Mouse (Mus musculus): ENCODE measurements around the gene Map2k6.

Map2k6 gene

DNA sequence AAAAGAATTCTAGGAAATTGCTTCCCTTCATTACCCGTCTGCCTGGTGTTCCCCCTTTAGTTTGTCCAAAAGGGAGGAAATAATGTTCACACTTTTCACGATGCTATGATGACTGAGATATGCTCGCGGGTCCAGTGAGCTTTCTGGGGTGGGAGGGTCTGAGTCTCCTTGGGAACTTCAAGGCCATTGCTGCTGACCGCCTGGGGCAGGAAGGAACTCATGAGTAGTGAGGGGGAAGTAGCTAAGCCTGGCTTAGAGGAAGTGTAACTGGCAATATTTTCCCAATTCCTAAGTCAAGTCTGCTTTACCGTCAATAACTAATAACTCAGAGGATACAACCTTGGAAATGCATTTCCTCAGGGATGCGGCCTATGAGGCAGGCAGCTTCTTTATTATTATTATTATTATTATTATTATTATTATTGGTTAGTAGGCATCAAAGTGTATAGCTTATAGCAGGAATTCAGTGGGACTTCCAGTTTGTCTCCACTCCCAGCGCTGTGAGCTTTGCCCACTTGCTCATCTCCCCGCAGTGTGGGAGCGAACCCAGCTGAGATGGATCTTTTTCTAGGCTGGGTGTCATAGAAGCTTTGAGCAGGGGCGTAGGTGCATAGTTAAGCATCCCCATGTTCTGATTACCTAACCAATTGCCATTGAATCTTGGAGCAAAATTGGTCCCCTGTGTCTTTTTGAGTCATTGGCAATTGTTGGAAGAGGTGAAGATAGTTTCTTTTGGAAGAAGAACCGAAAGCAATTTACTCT, 163.6 kb downstream of the Map2k6 start:
- DNase-seq (ENCODE audit: low spot score in 2 of 2) = no peak

DNA sequence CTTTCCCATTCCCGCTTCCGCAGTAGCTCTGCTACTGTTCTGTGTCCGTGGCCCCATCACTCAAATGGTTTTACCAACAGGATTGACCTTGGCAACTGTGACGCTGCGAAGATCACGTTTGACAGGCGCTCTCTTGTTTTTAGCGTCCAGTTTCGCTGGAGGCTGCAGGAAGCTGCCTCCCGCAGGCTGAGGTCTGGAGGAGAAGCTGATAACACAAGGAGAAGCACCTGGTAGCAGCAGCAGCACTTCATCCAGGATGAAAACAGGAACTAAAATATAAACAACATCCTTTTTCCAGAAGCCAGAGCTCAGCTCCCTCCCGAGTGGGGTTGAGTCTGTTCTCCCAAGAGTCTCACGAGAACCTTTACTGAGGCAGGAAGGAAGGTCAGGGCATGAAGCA, 164.3 kb downstream of the Map2k6 start:
- no peak for DNase-seq (ENCODE audit: low spot score in 2 of 2)

DNA sequence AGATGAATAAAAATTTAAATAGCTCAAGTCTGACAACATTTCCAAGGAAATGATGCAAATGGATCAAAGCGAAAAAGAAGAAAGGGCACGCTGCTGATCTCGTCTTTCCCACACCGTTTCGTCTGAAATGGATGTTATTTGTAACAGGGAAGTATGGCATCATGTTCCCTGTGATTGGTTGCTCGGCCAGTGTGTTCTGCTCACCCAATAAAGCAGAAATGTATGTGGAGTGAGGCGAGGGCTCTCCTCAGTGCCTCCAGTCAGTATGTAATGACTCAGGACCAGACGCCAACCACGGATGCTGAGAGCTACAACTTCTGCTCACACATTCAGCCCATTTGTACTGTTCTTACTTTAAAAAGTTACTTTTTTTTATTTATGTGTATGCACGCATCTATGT, 164.9 kb downstream of the Map2k6 start:
- DNase-seq (ENCODE audit: low spot score in 2 of 2) = no peak

DNA sequence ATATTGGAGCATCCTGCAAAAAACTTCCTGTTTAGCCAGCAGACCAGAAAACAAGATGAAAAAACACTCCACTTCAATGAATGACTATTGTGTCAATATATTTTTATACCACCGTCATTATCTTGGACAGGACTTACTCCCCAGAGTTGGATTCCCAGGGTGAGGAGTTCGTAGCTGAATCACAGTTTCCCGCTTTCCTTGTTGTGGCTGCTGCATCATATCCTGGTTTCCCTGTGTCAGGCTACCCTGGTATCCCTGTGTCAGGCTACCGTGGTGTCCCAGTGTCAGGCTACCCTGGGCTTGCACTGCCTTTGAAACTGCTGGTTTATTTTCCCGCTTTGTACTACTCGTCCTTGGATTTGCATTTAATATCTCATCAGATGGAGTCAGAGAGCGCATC, 167.4 kb downstream of the Map2k6 start:
- DNase-seq (ENCODE audit: low spot score in 2 of 2) = no peak

DNA sequence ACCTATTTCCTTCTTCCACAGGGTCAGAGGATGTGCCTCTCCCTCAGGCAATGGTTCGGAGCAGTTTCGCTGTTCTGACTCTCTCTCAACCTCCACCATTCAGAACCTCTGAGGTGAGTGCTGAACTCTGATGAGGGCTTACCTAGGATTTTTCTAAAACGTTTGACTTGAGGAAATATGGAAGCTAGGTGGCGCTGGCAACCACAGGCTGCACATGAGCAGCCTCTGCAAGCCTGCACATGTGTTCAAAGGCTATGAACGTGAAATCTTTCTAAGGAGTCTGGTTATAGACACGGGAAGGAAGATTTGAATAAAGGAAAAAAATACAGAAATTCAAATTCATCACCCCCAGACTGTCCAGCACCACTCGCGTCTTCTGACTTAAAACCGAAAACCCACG, 173.6 kb downstream of the Map2k6 start:
- no peak for DNase-seq (ENCODE audit: low spot score in 2 of 2)
